Mouse (Mus musculus) heart, postnatal 14 days (tissue): ENCODE data around the gene Wwc2. TPM values are rescaled to one million over a fixed set of nuclear protein-coding genes. Genes with fewer than 3 reads are reported as not detected.
"Not testable (repeated sequence)": the region's sequence is repeated elsewhere in the genome, so short reads cannot be mapped to it uniquely, and the experiment has no call there.

Experiments
- DNase-seq, 2 experiments: peaks; one replicate each; pipeline ENCODE4 v3.0.0; 2021 to 2022
- intact Hi-C: fragments of 180-260 bp; cut with DNase I; formaldehyde crosslinking; loops from one replicate; pipeline ENCODE4 v1.15.1; 2025
- total RNA-seq, 2 experiments: library from RNA; stranded (reverse); gene quantifications; 2 replicates each; pipeline ENCODE4 v1.2.3; 2021

Wwc2 gene
- total RNA-seq, 2 experiments from 2014 or later, result 33.2 to 33.4 TPM

- no peak for DNase-seq
- intact Hi-C loops, result loop anchor here (5.0 kb wide), 2 partner anchors 43 to 68 kb away; no protein-coding TSS in a partner anchor
These were observed 116.1 kb downstream of the Wwc2 start for GRCm38 (mm10) chr8:47874497-47875178.

DNA sequence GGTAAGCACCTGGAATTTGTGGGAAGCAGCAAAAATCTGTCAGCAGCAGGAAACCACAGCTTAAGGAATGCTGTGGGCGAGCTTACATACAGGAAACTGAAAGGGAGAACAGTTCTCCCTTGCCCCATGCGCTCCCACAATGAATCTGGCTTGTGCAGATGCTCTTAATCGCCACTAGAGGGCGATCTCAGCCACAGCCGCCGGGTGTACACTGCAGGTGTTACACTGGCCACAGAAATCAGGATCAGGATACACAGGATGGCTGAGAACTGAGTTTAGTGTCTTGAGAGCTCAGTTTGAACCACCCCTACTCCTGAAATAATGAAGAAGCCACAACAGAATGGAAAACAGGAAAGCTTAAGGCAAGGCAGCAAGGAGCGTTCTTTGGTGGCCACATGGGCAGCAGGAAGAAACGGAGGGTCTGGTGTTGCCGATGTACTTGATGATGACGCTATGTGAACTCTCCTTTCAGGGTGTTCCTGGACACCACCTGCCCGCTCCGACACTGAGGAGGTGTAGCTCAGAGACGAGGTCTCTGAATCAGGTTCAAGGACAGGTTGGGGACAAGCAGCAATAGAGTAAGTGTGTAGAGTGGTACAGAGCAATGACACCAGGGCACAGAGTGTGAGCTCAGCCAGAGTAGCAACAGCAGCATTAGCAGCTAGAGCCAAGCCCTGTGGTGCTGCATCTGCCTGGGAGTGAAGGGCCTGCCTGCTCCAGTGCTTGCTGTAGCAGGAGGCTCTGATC, 118.2 kb downstream of the Wwc2 start:
- intact Hi-C loops, result loop anchor here (1.0 to 5.0 kb wide), 2 partner anchors 70 to 144 kb away; no protein-coding TSS in a partner anchor
- peak; percentile 23 to 66 for DNase-seq

DNA sequence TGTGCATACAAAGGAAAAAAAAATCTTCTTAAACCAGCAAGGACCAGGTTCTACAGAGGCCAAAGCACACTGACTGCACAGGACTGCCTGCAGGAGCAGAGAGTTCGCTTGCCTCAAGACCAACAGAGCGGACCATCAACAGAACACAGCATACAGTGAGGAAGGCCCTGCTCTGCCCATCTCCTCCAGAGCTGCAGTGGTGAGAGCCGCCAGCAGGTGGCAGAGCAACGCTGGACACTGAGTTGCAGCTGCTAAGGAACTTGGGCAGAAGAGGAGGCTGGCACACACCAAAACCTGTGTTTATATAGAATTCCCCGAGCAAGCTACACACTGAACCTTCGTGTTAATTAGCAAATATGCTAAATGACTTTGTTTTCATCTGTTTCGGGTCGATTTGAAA, 123.7 kb downstream of the Wwc2 start:
- intact Hi-C loops, result loop anchor here (1.0 kb wide), 1 partner anchor 149 kb away; no protein-coding TSS in a partner anchor
- peak; percentile 85 to 93 for DNase-seq

DNA sequence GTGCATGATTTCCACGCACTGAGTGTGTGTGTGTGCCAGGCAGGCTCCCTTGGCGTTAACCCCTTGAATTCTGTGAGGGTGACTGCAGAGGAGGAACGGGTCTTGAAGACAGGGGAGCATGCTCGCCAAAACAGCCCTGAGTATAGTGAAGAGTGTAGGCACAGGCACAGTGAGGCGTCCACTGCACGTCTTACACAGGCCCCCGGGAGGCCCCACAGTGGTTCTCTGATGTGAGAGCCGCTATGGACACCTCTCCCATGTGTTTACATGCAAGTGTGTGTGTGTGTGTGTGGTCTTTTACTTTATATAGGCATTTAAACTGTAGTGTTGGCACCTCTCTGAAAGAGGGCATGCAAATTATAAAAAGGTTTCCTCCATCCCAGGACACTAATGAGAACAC, 124.2 kb downstream of the Wwc2 start:
- intact Hi-C loops, result no loop called here
- DNase-seq, result no peak

DNA sequence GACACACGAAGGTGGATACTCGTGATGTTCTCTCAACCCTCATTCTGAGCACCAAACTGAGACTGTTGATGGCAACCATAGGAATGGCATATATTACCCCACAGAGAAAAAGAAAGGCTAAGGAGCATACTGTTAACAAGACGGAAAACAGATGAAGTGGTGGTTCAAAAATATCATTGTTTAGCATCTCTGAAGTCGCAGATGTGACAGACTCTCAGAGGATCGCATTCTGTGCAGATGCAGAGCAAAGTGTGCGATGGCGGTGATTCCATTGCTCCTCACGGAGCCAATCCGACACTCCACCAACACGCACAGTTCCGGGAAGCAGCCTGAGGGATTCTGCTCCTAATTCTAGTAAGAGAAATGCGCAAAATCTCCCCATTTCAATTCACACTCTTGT, 131.5 kb downstream of the Wwc2 start:
- no peak for DNase-seq
- intact Hi-C loops, result no loop called here

- no peak for DNase-seq
- intact Hi-C loops, result no loop called here
These were observed 137.4 kb downstream of the Wwc2 start for GRCm38 (mm10) chr8:47853356-47853755.

- no peak for DNase-seq
- intact Hi-C loops, result no loop called here
These were observed 138.0 kb downstream of the Wwc2 start for GRCm38 (mm10) chr8:47852737-47853136.

- intact Hi-C loops, result no loop called here
- peak; percentile 71 to 72 for DNase-seq
These were observed 138.8 kb downstream of the Wwc2 start for GRCm38 (mm10) chr8:47851824-47852502.

- intact Hi-C loops, result no loop called here
- DNase-seq, result no peak
These were observed 140.9 kb downstream of the Wwc2 start for GRCm38 (mm10) chr8:47849842-47850241.

DNA sequence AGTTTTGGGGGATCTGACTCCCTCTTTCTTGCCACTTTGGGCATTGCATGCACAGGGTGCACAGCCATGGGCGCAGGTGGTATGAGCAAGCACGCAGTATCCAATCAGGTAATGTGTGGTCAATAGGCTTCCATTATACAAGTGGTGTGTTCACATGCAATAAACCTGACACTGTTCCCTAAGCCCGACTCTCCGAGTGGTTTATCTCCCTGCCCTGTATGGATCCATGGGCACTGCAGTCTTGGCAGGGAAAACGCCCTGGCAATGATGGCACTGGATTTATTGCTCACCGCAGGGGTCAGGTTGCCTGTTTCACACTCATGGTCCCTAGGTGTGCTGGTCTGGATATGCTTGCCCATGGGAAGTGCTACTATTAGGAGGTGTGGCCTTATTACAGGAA, 142.8 kb downstream of the Wwc2 start:
- no peak for DNase-seq
- intact Hi-C loops, result no loop called here

DNA sequence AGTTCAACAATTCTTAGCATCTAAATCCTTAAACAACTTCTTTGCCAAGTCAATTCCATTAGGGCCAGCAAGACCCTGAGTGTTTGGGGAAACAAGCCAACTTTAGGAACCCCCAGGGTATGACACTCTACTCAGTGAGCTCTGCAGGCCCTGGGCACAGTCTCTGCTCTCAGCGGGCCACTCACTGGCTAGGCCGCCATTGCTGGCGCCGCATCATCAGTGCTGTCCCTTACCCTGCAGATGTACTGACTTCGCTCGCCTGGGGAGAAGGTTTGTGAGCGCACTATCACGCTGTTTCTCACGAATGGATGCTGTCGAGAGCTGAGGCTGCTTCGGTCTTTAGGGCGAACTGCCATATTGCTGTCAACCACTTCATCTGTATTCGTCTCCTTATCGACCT, 143.6 kb downstream of the Wwc2 start:
- DNase-seq, result no peak
- intact Hi-C loops, result no loop called here

DNA sequence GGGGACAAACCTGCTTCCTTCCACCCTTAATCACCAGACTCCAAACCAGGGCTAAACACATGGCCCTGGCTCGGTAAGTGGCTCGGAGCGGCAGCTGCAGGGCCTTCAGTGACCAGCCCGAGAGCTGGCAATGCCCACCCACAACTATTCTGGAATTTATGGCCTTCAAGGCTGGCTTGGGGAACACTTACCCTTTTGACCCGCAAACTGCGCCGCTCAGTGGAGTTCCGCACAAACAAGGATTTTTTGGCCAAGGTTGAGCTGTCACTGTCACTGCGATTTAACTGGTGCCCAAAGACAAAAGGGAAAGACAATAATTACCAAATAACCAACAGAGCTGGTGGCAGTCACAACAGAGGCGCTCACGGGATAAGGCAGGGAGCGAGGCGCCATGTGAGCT, 144.8 kb downstream of the Wwc2 start:
- DNase-seq, result no peak
- intact Hi-C loops, result no loop called here

- DNase-seq, result no peak
- intact Hi-C loops, result no loop called here
These were observed 147.1 kb downstream of the Wwc2 start for GRCm38 (mm10) chr8:47843651-47844050.

DNA sequence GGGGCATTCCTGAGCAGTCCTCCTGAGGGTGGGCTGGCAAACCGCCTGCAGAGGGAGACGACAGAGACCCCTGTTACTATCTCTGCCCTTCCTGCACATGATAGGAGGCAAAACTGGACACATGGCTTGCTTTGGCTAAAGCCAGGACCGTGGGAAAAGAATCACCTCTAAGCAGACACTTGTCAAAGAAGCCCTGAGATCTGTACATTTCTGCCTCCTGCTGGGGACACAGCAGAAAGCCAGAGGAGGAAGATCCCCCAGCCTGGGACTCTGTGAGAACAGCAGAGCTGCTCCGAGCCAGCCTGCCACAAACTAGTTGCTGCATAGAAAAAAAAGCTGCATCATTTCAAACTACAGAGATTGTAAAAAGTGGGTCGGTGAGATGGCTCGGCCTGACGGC, 147.7 kb downstream of the Wwc2 start:
- no peak for DNase-seq
- intact Hi-C loops, result no loop called here

DNA sequence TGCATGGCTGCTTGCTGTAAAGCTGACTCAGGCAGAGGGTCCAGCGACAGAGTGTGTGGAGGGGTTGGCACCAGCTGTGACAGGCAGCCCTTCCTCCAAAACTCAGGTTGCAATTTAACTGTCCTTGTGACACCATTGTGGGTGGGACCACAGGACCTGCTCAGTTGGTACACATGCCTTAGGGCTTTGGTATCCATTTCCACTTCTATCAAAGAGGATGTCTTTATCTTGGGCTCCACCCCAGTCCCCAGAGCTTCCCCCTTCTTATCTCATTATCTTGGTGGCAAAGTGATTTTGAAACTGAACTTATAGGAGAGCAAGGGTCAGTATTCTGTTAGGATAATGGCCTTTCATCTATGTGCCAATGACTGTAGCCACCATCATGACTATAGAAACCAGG, 156.8 kb downstream of the Wwc2 start:
- intact Hi-C loops, result no loop called here
- no peak for DNase-seq

GRCm38 (mm10) chr8:47832616-47833015, 158.1 kb downstream of the Wwc2 start:
- intact Hi-C loops, result no loop called here
- no peak for DNase-seq

DNA sequence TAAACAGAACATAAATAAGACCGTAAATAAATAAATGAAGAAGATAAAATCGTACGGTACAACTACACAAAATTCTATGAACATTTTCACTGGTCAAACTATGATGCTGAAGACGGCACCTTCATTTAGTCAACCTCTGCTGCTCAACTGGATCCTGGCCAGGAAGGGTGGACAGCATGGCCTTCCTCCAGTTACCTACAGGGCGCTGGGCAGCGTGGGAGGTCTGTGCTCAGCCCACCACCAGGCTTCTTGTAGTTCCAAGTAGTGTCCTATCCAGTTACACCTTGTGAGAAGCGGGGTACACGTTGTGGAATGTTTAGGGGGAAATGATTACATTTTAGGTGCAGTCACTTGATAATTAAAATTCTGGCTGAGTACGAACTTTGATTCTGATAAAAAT, 163.8 kb downstream of the Wwc2 start:
- intact Hi-C loops, result no loop called here
- DNase-seq, result no peak

GRCm38 (mm10) chr8:47825596-47825995, 165.1 kb downstream of the Wwc2 start:
- DNase-seq, result peak in 1 of 2 experiments; percentile 35
- intact Hi-C loops, result no loop called here

DNA sequence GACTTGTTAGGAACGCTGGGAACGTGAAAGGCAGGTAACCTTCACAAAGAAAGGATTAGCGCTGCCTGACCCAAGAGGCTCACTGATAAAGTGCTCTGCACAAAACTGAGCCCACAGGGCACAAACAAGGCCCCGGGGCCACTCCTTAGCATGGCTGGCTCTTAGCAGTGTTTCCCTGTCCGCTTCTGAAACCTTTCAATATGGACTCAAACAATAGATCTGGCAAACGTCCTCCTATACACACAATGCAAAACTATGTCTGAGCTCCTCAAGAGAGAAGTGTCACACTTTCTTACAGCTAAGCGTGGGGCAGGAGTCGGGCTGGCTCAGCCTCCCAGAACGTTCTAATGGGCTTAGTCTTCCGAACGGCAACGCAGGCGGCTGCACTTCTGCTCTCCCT, 166.5 kb downstream of the Wwc2 start, which contains the start of gene Cldn22:
Gene Cldn22, plus strand, starts transcription at position 301 of the 400 bp plus-strand sequence.
- intact Hi-C loops, result no loop called here
- DNase-seq, result no peak

DNA sequence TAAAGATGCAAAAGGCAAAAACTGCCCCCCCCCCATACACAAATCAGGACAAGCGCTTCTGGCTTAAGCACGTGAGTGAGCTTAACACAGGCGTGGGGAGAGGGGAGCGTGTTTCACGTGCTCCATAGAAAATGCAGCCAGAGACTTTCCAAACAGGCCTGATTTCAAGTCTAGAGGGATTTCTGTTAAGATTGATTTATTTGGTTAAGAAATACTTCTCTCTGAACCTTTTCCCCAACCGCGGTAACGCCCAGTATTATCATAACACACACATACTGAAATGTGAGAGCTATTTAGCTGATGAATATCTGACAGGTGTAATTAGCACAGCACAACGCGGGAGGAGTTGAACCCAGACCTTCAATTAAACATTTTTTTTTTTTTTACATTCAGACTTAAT, 166.9 kb downstream of the Wwc2 start:
- intact Hi-C loops, result no loop called here
- DNase-seq, result no peak

- DNase-seq, intact Hi-C loops: not testable (repeated sequence)
These were observed 168.2 kb downstream of the Wwc2 start for GRCm38 (mm10) chr8:47822541-47822940.
